ENCODE assay signal across 26 mouse cellular contexts in genomic region chr7:90569130-90569529, GRCm38 (mm10).
DNase-seq lines count a peak whose midpoint lies in the region; ATAC-seq and TF ChIP-seq lines count a peak whose summit lies in the region.
"Had no signal": no experiment of that assay in that cellular context is flagged by ENCODE, and none has a peak within 500 bp of the region (broad histone marks: within the 10 kb centered on the region; RNA-seq: fewer than 3 reads in every experiment).

No protein-coding gene starts in this region.

- intact Hi-C loops in gastrocnemius, postnatal 14 days (cut with DNase I; ENCODE audit: low total_unique reads), result no loop called here

- TF ChIP-seq EP300 in ES-Bruce4 (IDR thresholded peaks at IDR 0.05; ENCODE audit: insufficient read depth, low read depth, low read length), result peak; percentile 84

- no peak for DNase-seq in hindbrain, embryonic 14.5 days (ENCODE audit: low spot score)
- peak; percentile 84 for DNase-seq in R1 (ENCODE audit: low read depth, low spot score)
- peak; percentile 10 for DNase-seq in embryonic facial prominence, embryonic 10.5 days (ENCODE audit: low spot score)
- DNase-seq in layer of hippocampus, adult 2 months (ENCODE audit: low spot score in 2 of 2), result no peak
- no peak for DNase-seq in left cerebral cortex, adult 9 months (ENCODE audit: low spot score in 2 of 2)
- DNase-seq in gastrocnemius, postnatal 14 days, result no peak
- DNase-seq: adrenal gland, postnatal 36 days; cerebellum, adult 11 months; cerebellum, adult 9-11 months; gastrocnemius, postnatal 10 days; heart, adult 2 months; kidney, adult 9 months; liver; lung, postnatal 4 days; thymus, adult 2 months had no signal

- H3K9ac ChIP-seq in hindbrain, embryonic 15.5 days, result no peak overlapping the region
- H3K9ac ChIP-seq in hindbrain, embryonic 14.5 days, result no peak overlapping the region
- H3K9ac ChIP-seq in ES-Bruce4 (ENCODE audit: low read depth, poor library complexity, severe bottlenecking), result no peak overlapping the region
- H3K9ac ChIP-seq: embryonic facial prominence, embryonic 15.5 days; liver, embryonic 15.5 days; lung, embryonic 15.5 days; midbrain, embryonic 12.5 days; neural tube, embryonic 13.5 days had no signal

- H3K4me1 ChIP-seq in hindbrain, embryonic 15.5 days (replicated peaks), result no peaks in the 10 kb centered on the region
- 0 out of 2 replicates have a peak, but pooled peaks cover 4% of the 10 kb centered on the region for H3K4me1 ChIP-seq in hindbrain, embryonic 14.5 days (replicated peaks; ENCODE audit: control insufficient read depth, insufficient read depth, low read length)
- H3K4me1 ChIP-seq in ES-Bruce4 (ENCODE audit: control insufficient read depth, insufficient read depth, low read length), result no peaks in the 10 kb centered on the region
- H3K4me1 ChIP-seq in embryonic facial prominence, embryonic 10.5 days, result peaks cover 8% of the 10 kb centered on the region
- H3K4me1 ChIP-seq: embryonic facial prominence, embryonic 15.5 days; liver, embryonic 15.5 days; lung, embryonic 15.5 days; midbrain, embryonic 12.5 days; neural tube, embryonic 13.5 days had no signal

- TF ChIP-seq CTCF in ES-Bruce4 (IDR thresholded peaks at IDR 0.05; ENCODE audit: low read depth, low read length), result no peak
- no peak for TF ChIP-seq CTCF in layer of hippocampus, adult 2 months (conservative IDR thresholded peaks at IDR 0.05)

- H3K27ac ChIP-seq in hindbrain, embryonic 15.5 days (replicated peaks), result no peak overlapping the region
- no peak overlapping the region for H3K27ac ChIP-seq in hindbrain, embryonic 14.5 days
- H3K27ac ChIP-seq in ES-Bruce4 (ENCODE audit: insufficient read depth, low read length), result peak overlapping the region; percentile 35; the same call in 1 of the 2 replicates
- no peak overlapping the region for H3K27ac ChIP-seq in embryonic facial prominence, embryonic 10.5 days (replicated peaks)
- H3K27ac ChIP-seq in layer of hippocampus, adult 2 months, result no peak overlapping the region
- H3K27ac ChIP-seq: embryonic facial prominence, embryonic 15.5 days; heart, adult 2 months; hindbrain, postnatal 0 days; limb, embryonic 10.5 days; liver, embryonic 15.5 days; lung, embryonic 15.5 days; midbrain, embryonic 12.5 days; neural tube, embryonic 13.5 days had no signal

- WGBS in hindbrain, embryonic 15.5 days, result 7% methylated on average over 7 of the region's 7 CpGs
- WGBS in hindbrain, embryonic 14.5 days, result 11% methylated on average over 7 of the region's 7 CpGs
- WGBS in embryonic facial prominence, embryonic 10.5 days, result 26% methylated on average over 7 of the region's 7 CpGs

- no peak for TF ChIP-seq POLR2A in ES-Bruce4 (IDR thresholded peaks at IDR 0.05; ENCODE audit: insufficient read depth, low read length)

- no peaks in the 10 kb centered on the region for H3K36me3 ChIP-seq in hindbrain, embryonic 15.5 days
- H3K36me3 ChIP-seq in hindbrain, embryonic 14.5 days (replicated peaks; ENCODE audit: control insufficient read depth, insufficient read depth), result no peaks in the 10 kb centered on the region
- H3K36me3 ChIP-seq in ES-Bruce4 (ENCODE audit: control insufficient read depth, insufficient read depth, low read length, poor library complexity, severe bottlenecking), result no peaks in the 10 kb centered on the region
- H3K36me3 ChIP-seq in embryonic facial prominence, embryonic 10.5 days (replicated peaks), result no peaks in the 10 kb centered on the region
- H3K36me3 ChIP-seq: embryonic facial prominence, embryonic 15.5 days; limb, embryonic 10.5 days; liver, embryonic 15.5 days; lung, embryonic 15.5 days; midbrain, embryonic 12.5 days; neural tube, embryonic 13.5 days had no signal

- no peaks in the 10 kb centered on the region for H3K9me3 ChIP-seq in hindbrain, embryonic 15.5 days
- no peaks in the 10 kb centered on the region for H3K9me3 ChIP-seq in hindbrain, embryonic 14.5 days (ENCODE audit: control insufficient read depth, low read length)
- H3K9me3 ChIP-seq in ES-Bruce4 (replicated peaks; ENCODE audit: control insufficient read depth, insufficient read depth, low read length, poor library complexity, severe bottlenecking), result no peaks in the 10 kb centered on the region
- H3K9me3 ChIP-seq in embryonic facial prominence, embryonic 10.5 days, result no peaks in the 10 kb centered on the region
- H3K9me3 ChIP-seq: embryonic facial prominence, embryonic 15.5 days; limb, embryonic 10.5 days; liver, embryonic 15.5 days; lung, embryonic 15.5 days; midbrain, embryonic 12.5 days; neural tube, embryonic 13.5 days had no signal

- no peak for ATAC-seq in hindbrain, embryonic 15.5 days (ENCODE audit: low FRiP score, low read depth)
- no peak for ATAC-seq in hindbrain, embryonic 14.5 days (ENCODE audit: low FRiP score)
- ATAC-seq: forebrain, embryonic 16.5 days; hindbrain, postnatal 0 days; intestine, embryonic 16.5 days had no signal

- no peak overlapping the region for H3K4me3 ChIP-seq in hindbrain, embryonic 15.5 days
- H3K4me3 ChIP-seq in hindbrain, embryonic 14.5 days (replicated peaks; ENCODE audit: low read length), result no peak overlapping the region
- H3K4me3 ChIP-seq in ES-Bruce4 (ENCODE audit: low read depth, low read length), result no peak overlapping the region
- no peak overlapping the region for H3K4me3 ChIP-seq in embryonic facial prominence, embryonic 10.5 days
- no peak overlapping the region for H3K4me3 ChIP-seq in layer of hippocampus, adult 2 months
- H3K4me3 ChIP-seq: embryonic facial prominence, embryonic 15.5 days; heart, adult 2 months; limb, embryonic 10.5 days; liver, embryonic 15.5 days; lung, embryonic 15.5 days; midbrain, embryonic 12.5 days; neural tube, embryonic 13.5 days had no signal

- no peaks in the 10 kb centered on the region for H3K27me3 ChIP-seq in hindbrain, embryonic 15.5 days
- H3K27me3 ChIP-seq in hindbrain, embryonic 14.5 days (ENCODE audit: control insufficient read depth, insufficient read depth, low read length), result no peaks in the 10 kb centered on the region
- no peaks in the 10 kb centered on the region for H3K27me3 ChIP-seq in ES-Bruce4 (ENCODE audit: control insufficient read depth, insufficient read depth, low read length, poor library complexity, severe bottlenecking)
- no peaks in the 10 kb centered on the region for H3K27me3 ChIP-seq in embryonic facial prominence, embryonic 10.5 days (replicated peaks; ENCODE audit: low read depth, poor library complexity, severe bottlenecking)
- H3K27me3 ChIP-seq: embryonic facial prominence, embryonic 15.5 days; liver, embryonic 15.5 days; lung, embryonic 15.5 days; midbrain, embryonic 12.5 days; neural tube, embryonic 13.5 days had no signal

- H3K4me2 ChIP-seq in hindbrain, embryonic 15.5 days, result peak overlapping the region; percentile 30; the same call in 1 of the 2 replicates
- H3K4me2 ChIP-seq in hindbrain, embryonic 14.5 days (replicated peaks), result no peak overlapping the region
- H3K4me2 ChIP-seq: embryonic facial prominence, embryonic 15.5 days; liver, embryonic 15.5 days; lung, embryonic 15.5 days; midbrain, embryonic 12.5 days; neural tube, embryonic 13.5 days had no signal

Comparison
In these comparisons a context has a peak if more than half of its experiments do, and no peak if none do; other contexts are left out.
1. DNase-seq: peak in R1 (single experiment) and embryonic facial prominence, embryonic 10.5 days (single experiment); none in hindbrain, embryonic 14.5 days (single experiment), layer of hippocampus, adult 2 months (0 of 2), left cerebral cortex, adult 9 months (0 of 2) and gastrocnemius, postnatal 14 days (single experiment).